Mouse (Mus musculus) lung, postnatal 25 days (tissue): ENCODE data around the gene Adamts1.
A peak's percentile ranks its signal among the peaks of the same experiment; 100 is the strongest.

Experiments used
- DNase-seq: peaks from one replicate; pipeline ENCODE4 v3.0.0; 2022; ENCODE audit warnings: low spot score

Gene Adamts1

GRCm38 (mm10) chr16:85765697-85766096 lies 37.2 kb downstream of the Adamts1 start:
- no peak for DNase-seq

- DNase-seq, result no peak
These were observed 37.7 kb downstream of the Adamts1 start for GRCm38 (mm10) chr16:85765167-85765566.

- DNase-seq, result no peak
These were observed 40.8 kb downstream of the Adamts1 start for GRCm38 (mm10) chr16:85762052-85762665.

GRCm38 (mm10) chr16:85760961-85761580 lies 41.8 kb downstream of the Adamts1 start:
- no peak for DNase-seq

- peak; percentile 90 for DNase-seq
These were observed 46.7 kb downstream of the Adamts1 start for GRCm38 (mm10) chr16:85756101-85756819.

GRCm38 (mm10) chr16:85749335-85749734 lies 53.6 kb downstream of the Adamts1 start:
- DNase-seq, result peak; percentile 56

- DNase-seq, result peak; percentile 93
These were observed 55.1 kb downstream of the Adamts1 start for GRCm38 (mm10) chr16:85747589-85748360.

GRCm38 (mm10) chr16:85746386-85746785 lies 56.5 kb downstream of the Adamts1 start:
- DNase-seq, result no peak
